Mouse (Mus musculus): Measurements from ENCODE around the gene Rps16. TPM values are rescaled to one million over a fixed set of nuclear protein-coding genes. Genes with fewer than 3 reads are reported as not detected.

The Rps16 gene
- polyA plus RNA-seq, 1 experiment from 2014 or later, result 1,547 TPM

GRCm38 (mm10) chr7:28339213-28339917 is 11.1 kb upstream of the Rps16 start:
- 54% methylated on average over 19 of the region's 19 CpGs for WGBS

GRCm38 (mm10) chr7:28341381-28341780 is 9.1 kb upstream of the Rps16 start:
- Histone ChIP-seq H3K27me3 (replicated peaks; ENCODE audit: control insufficient read depth, insufficient read depth, low read length) (no peaks in the 10 kb centered on the region), H3K27ac (ENCODE audit: low read depth, low read length) (no peak overlapping the region), H3K36me3 (ENCODE audit: control insufficient read depth, insufficient read depth, low read length) (no peaks in the 10 kb centered on the region), H3K9me3 (ENCODE audit: control insufficient read depth, low read length) (no peaks in the 10 kb centered on the region), H3K4me1 (replicated peaks; ENCODE audit: control insufficient read depth, insufficient read depth, low read length) (peaks cover 8% of the 10 kb centered on the region), H3K4me3 (ENCODE audit: low read depth, low read length) (no peak overlapping the region), H3K4me2 (no peak overlapping the region), H3K9ac (ENCODE audit: low read depth, low read length) (no peak overlapping the region)
- DNase-seq (ENCODE audit: low spot score) (no peak), ATAC-seq (replicated peaks; ENCODE audit: low FRiP score) (no peak)
- 42% methylated on average over 7 of the region's 7 CpGs for WGBS

More at GRCm38 (mm10) chr7:28339213-28339917, 11.1 kb upstream of the Rps16 start:
- H3K9ac ChIP-seq (ENCODE audit: low read depth, low read length), result peak overlapping the region; percentile 96
- H3K27ac ChIP-seq (ENCODE audit: low read depth, low read length), result peak overlapping the region; percentile 88
- H3K4me2 ChIP-seq, result peak overlapping the region; percentile 96
- H3K9me3 ChIP-seq (ENCODE audit: control insufficient read depth, low read length), result no peaks in the 10 kb centered on the region
- H3K4me1 ChIP-seq (replicated peaks; ENCODE audit: control insufficient read depth, insufficient read depth, low read length), result peaks cover 8% of the 10 kb centered on the region
- ATAC-seq (replicated peaks; ENCODE audit: low FRiP score) (peak; percentile 13), DNase-seq (ENCODE audit: low spot score) (no peak)
- H3K27me3 ChIP-seq (replicated peaks; ENCODE audit: control insufficient read depth, insufficient read depth, low read length), result no peaks in the 10 kb centered on the region
- peaks cover 4% of the 10 kb centered on the region; the same call in 1 of the 2 replicates for H3K36me3 ChIP-seq (ENCODE audit: control insufficient read depth, insufficient read depth, low read length)
- H3K4me3 ChIP-seq (ENCODE audit: low read depth, low read length), result peak overlapping the region; percentile 99

GRCm38 (mm10) chr7:28344637-28345036 is 5.8 kb upstream of the Rps16 start:
- H3K36me3 ChIP-seq (ENCODE audit: control insufficient read depth, insufficient read depth, low read length), result no peaks in the 10 kb centered on the region
- peak overlapping the region; percentile 46 for H3K9ac ChIP-seq (ENCODE audit: low read depth, low read length)
- 6% methylated on average over 4 of the region's 4 CpGs for WGBS
- no peak overlapping the region; the same call in 1 of the 2 replicates for H3K27ac ChIP-seq (ENCODE audit: low read depth, low read length)
- no peaks in the 10 kb centered on the region for H3K9me3 ChIP-seq (ENCODE audit: control insufficient read depth, low read length)
- H3K27me3 ChIP-seq (replicated peaks; ENCODE audit: control insufficient read depth, insufficient read depth, low read length), result no peaks in the 10 kb centered on the region
- ATAC-seq (replicated peaks; ENCODE audit: low FRiP score) (peak; percentile 40; the same call in 1 of the 2 replicates), DNase-seq (ENCODE audit: low spot score) (peak; percentile 69)
- H3K4me1 ChIP-seq (replicated peaks; ENCODE audit: control insufficient read depth, insufficient read depth, low read length), result peaks cover 7% of the 10 kb centered on the region
- H3K4me2 ChIP-seq, result no peak overlapping the region
- H3K4me3 ChIP-seq (ENCODE audit: low read depth, low read length), result no peak overlapping the region

- no peak for DNase-seq (ENCODE audit: low spot score)
- 74% methylated on average over 3 of the region's 3 CpGs for WGBS
Observed at GRCm38 (mm10) chr7:28347746-28348145, 2.7 kb upstream of the Rps16 start.

GRCm38 (mm10) chr7:28348601-28349000 is 1.9 kb upstream of the Rps16 start:
- WGBS, result 80% methylated on average over 7 of the region's 7 CpGs
- Histone ChIP-seq H3K4me1 (replicated peaks; ENCODE audit: control insufficient read depth, insufficient read depth, low read length) (peaks cover 21% of the 10 kb centered on the region), H3K27me3 (replicated peaks; ENCODE audit: control insufficient read depth, insufficient read depth, low read length) (no peaks in the 10 kb centered on the region), H3K4me3 (ENCODE audit: low read depth, low read length) (no peak overlapping the region), H3K4me2 (peak overlapping the region; percentile 12; the same call in 1 of the 2 replicates), H3K9me3 (ENCODE audit: control insufficient read depth, low read length) (no peaks in the 10 kb centered on the region), H3K36me3 (ENCODE audit: control insufficient read depth, insufficient read depth, low read length) (peaks cover 22% of the 10 kb centered on the region), H3K27ac (ENCODE audit: low read depth, low read length) (no peak overlapping the region), H3K9ac (ENCODE audit: low read depth, low read length) (no peak overlapping the region)
- DNase-seq (ENCODE audit: low spot score) (no peak), ATAC-seq (replicated peaks; ENCODE audit: low FRiP score) (no peak)

More at GRCm38 (mm10) chr7:28347746-28348145, 2.7 kb upstream of the Rps16 start:
- Histone ChIP-seq H3K4me1 (replicated peaks; ENCODE audit: control insufficient read depth, insufficient read depth, low read length) (peaks cover 17% of the 10 kb centered on the region), H3K9me3 (ENCODE audit: control insufficient read depth, low read length) (no peaks in the 10 kb centered on the region), H3K4me2 (no peak overlapping the region), H3K9ac (ENCODE audit: low read depth, low read length) (no peak overlapping the region), H3K36me3 (ENCODE audit: control insufficient read depth, insufficient read depth, low read length) (peaks cover 13% of the 10 kb centered on the region), H3K4me3 (ENCODE audit: low read depth, low read length) (no peak overlapping the region), H3K27me3 (replicated peaks; ENCODE audit: control insufficient read depth, insufficient read depth, low read length) (no peaks in the 10 kb centered on the region), H3K27ac (ENCODE audit: low read depth, low read length) (no peak overlapping the region)
- no peak for ATAC-seq (replicated peaks; ENCODE audit: low FRiP score)

GRCm38 (mm10) chr7:28351676-28352191 is 1.3 kb downstream of the Rps16 start:
- peak overlapping the region; percentile 100 for H3K9ac ChIP-seq (ENCODE audit: low read depth, low read length)
- no peaks in the 10 kb centered on the region for H3K9me3 ChIP-seq (ENCODE audit: control insufficient read depth, low read length)
- DNase-seq (ENCODE audit: low spot score) (no peak), ATAC-seq (replicated peaks; ENCODE audit: low FRiP score) (no peak)
- no peaks in the 10 kb centered on the region for H3K27me3 ChIP-seq (replicated peaks; ENCODE audit: control insufficient read depth, insufficient read depth, low read length)
- peak overlapping the region; percentile 89 for H3K27ac ChIP-seq (ENCODE audit: low read depth, low read length)
- H3K4me3 ChIP-seq (ENCODE audit: low read depth, low read length), result peak overlapping the region; percentile 96
- peak overlapping the region; percentile 95 for H3K4me2 ChIP-seq
- peaks cover 32% of the 10 kb centered on the region for H3K36me3 ChIP-seq (ENCODE audit: control insufficient read depth, insufficient read depth, low read length)
- H3K4me1 ChIP-seq (replicated peaks; ENCODE audit: control insufficient read depth, insufficient read depth, low read length), result peaks cover 22% of the 10 kb centered on the region
- WGBS, result 26% methylated on average over 4 of the region's 4 CpGs

- 93% methylated on average over 2 of the region's 2 CpGs for WGBS
- H3K9ac ChIP-seq (ENCODE audit: low read depth, low read length), result no peak overlapping the region
- peaks cover 32% of the 10 kb centered on the region for H3K4me1 ChIP-seq (replicated peaks; ENCODE audit: control insufficient read depth, insufficient read depth, low read length)
- no peaks in the 10 kb centered on the region for H3K27me3 ChIP-seq (replicated peaks; ENCODE audit: control insufficient read depth, insufficient read depth, low read length)
- H3K9me3 ChIP-seq (ENCODE audit: control insufficient read depth, low read length), result no peaks in the 10 kb centered on the region
- DNase-seq (ENCODE audit: low spot score) (no peak), ATAC-seq (replicated peaks; ENCODE audit: low FRiP score) (no peak)
- H3K36me3 ChIP-seq (ENCODE audit: control insufficient read depth, insufficient read depth, low read length), result peaks cover 32% of the 10 kb centered on the region
- no peak overlapping the region for H3K4me3 ChIP-seq (ENCODE audit: low read depth, low read length)
- H3K27ac ChIP-seq (ENCODE audit: low read depth, low read length), result peak overlapping the region; percentile 25; the same call in 1 of the 2 replicates
- no peak overlapping the region for H3K4me2 ChIP-seq
Observed at GRCm38 (mm10) chr7:28353267-28353666, 2.8 kb downstream of the Rps16 start.

- no peak overlapping the region for H3K27ac ChIP-seq (ENCODE audit: low read depth, low read length)
- H3K4me1 ChIP-seq (replicated peaks; ENCODE audit: control insufficient read depth, insufficient read depth, low read length), result peaks cover 30% of the 10 kb centered on the region
- H3K9ac ChIP-seq (ENCODE audit: low read depth, low read length), result no peak overlapping the region
- H3K36me3 ChIP-seq (ENCODE audit: control insufficient read depth, insufficient read depth, low read length), result peaks cover 32% of the 10 kb centered on the region
- no peaks in the 10 kb centered on the region for H3K9me3 ChIP-seq (ENCODE audit: control insufficient read depth, low read length)
- no peak for ATAC-seq (replicated peaks; ENCODE audit: low FRiP score)
- H3K4me3 ChIP-seq (ENCODE audit: low read depth, low read length), result no peak overlapping the region
- H3K4me2 ChIP-seq, result no peak overlapping the region
- 78% methylated on average over 3 of the region's 3 CpGs for WGBS
- H3K27me3 ChIP-seq (replicated peaks; ENCODE audit: control insufficient read depth, insufficient read depth, low read length), result no peaks in the 10 kb centered on the region
- DNase-seq (ENCODE audit: low spot score), result no peak
Observed at GRCm38 (mm10) chr7:28354113-28354581, 3.7 kb downstream of the Rps16 start.
